In genomic region chr17:62734067-62734466, GRCm38 (mm10) we compare ENCODE assay signal across 23 mouse cellular contexts.
DNase-seq lines count a peak whose midpoint lies in the region; ATAC-seq and TF ChIP-seq lines count a peak whose summit lies in the region.
"Had no signal": no experiment of that assay in that cellular context is flagged by ENCODE, and none has a peak within 500 bp of the region (broad histone marks: within the 10 kb centered on the region; RNA-seq: fewer than 3 reads in every experiment).

No protein-coding gene starts in this region.

- peaks cover 44% of the 10 kb centered on the region for H3K4me1 ChIP-seq in heart, embryonic 10.5 days
- H3K4me1 ChIP-seq in midbrain, embryonic 11.5 days (ENCODE audit: control insufficient read depth, insufficient read depth, low read length), result peaks cover 35% of the 10 kb centered on the region
- H3K4me1 ChIP-seq in midbrain, postnatal 0 days (ENCODE audit: insufficient read depth, low read length), result peaks cover 8% of the 10 kb centered on the region; the same call in 1 of the 2 replicates
- H3K4me1 ChIP-seq in hindbrain, embryonic 12.5 days, result peaks cover 42% of the 10 kb centered on the region
- H3K4me1 ChIP-seq: liver, embryonic 12.5 days had no signal

- H3K4me3 ChIP-seq in heart, embryonic 10.5 days, result no peak overlapping the region
- H3K4me3 ChIP-seq in midbrain, embryonic 11.5 days (ENCODE audit: low read depth, low read length), result no peak overlapping the region
- no peak overlapping the region for H3K4me3 ChIP-seq in midbrain, postnatal 0 days (ENCODE audit: low read depth, low read length)
- H3K4me3 ChIP-seq in hindbrain, embryonic 12.5 days, result no peak overlapping the region
- no peak overlapping the region for H3K4me3 ChIP-seq in layer of hippocampus, adult 2 months
- H3K4me3 ChIP-seq: hindbrain, embryonic 15.5 days; limb, embryonic 13.5 days; liver, embryonic 12.5 days had no signal

- H3K4me2 ChIP-seq in midbrain, embryonic 11.5 days, result no peak overlapping the region
- H3K4me2 ChIP-seq in midbrain, postnatal 0 days (ENCODE audit: low read depth, low read length, poor library complexity, severe bottlenecking), result no peak overlapping the region
- no peak overlapping the region for H3K4me2 ChIP-seq in hindbrain, embryonic 12.5 days (replicated peaks)
- H3K4me2 ChIP-seq: liver, embryonic 12.5 days had no signal

- peak overlapping the region; percentile 29; the same call in 1 of the 2 replicates for H3K27ac ChIP-seq in heart, embryonic 10.5 days
- no peak overlapping the region for H3K27ac ChIP-seq in midbrain, embryonic 11.5 days (ENCODE audit: low read depth, low read length)
- no peak overlapping the region for H3K27ac ChIP-seq in midbrain, postnatal 0 days (ENCODE audit: low read depth, low read length)
- no peak overlapping the region for H3K27ac ChIP-seq in hindbrain, embryonic 12.5 days
- H3K27ac ChIP-seq in layer of hippocampus, adult 2 months, result no peak overlapping the region
- H3K27ac ChIP-seq: forebrain, embryonic 10.5 days; hindbrain, embryonic 15.5 days; limb, embryonic 13.5 days; liver, embryonic 12.5 days had no signal

- no peaks in the 10 kb centered on the region for H3K27me3 ChIP-seq in heart, embryonic 10.5 days (ENCODE audit: insufficient read depth, poor library complexity, severe bottlenecking)
- no peaks in the 10 kb centered on the region; the same call in 1 of the 2 replicates for H3K27me3 ChIP-seq in midbrain, embryonic 11.5 days (ENCODE audit: control insufficient read depth, insufficient read depth, low read length)
- H3K27me3 ChIP-seq in midbrain, postnatal 0 days (ENCODE audit: insufficient read depth, low read length), result no peaks in the 10 kb centered on the region
- H3K27me3 ChIP-seq in hindbrain, embryonic 12.5 days, result no peaks in the 10 kb centered on the region
- H3K27me3 ChIP-seq: CH12.LX; hindbrain, embryonic 15.5 days; limb, embryonic 13.5 days; liver, embryonic 12.5 days had no signal

- H3K9me3 ChIP-seq in heart, embryonic 10.5 days, result no peaks in the 10 kb centered on the region
- H3K9me3 ChIP-seq in midbrain, embryonic 11.5 days (ENCODE audit: control insufficient read depth, low read length), result no peaks in the 10 kb centered on the region
- H3K9me3 ChIP-seq in midbrain, postnatal 0 days (ENCODE audit: low read length), result no peaks in the 10 kb centered on the region
- no peaks in the 10 kb centered on the region for H3K9me3 ChIP-seq in hindbrain, embryonic 12.5 days (replicated peaks)
- H3K9me3 ChIP-seq: forebrain, embryonic 10.5 days; hindbrain, embryonic 15.5 days; liver, embryonic 12.5 days had no signal

- intact Hi-C loops in heart, postnatal 14 days (cut with DNase I), result no loop called here

- 0 out of 2 replicates have a peak, but pooled peaks have one; percentile 30 for ATAC-seq in midbrain, embryonic 11.5 days (ENCODE audit: low FRiP score)
- ATAC-seq in midbrain, postnatal 0 days (ENCODE audit: low FRiP score), result no peak
- ATAC-seq in hindbrain, embryonic 12.5 days (ENCODE audit: low FRiP score), result peak; percentile 76
- ATAC-seq: intestine, embryonic 16.5 days; liver, embryonic 12.5 days; lung, postnatal 0 days had no signal

- no peak for TF ChIP-seq CTCF in midbrain, postnatal 0 days (IDR thresholded peaks at IDR 0.05)
- no peak for TF ChIP-seq CTCF in layer of hippocampus, adult 2 months (conservative IDR thresholded peaks at IDR 0.05)

- H3K9ac ChIP-seq in midbrain, embryonic 11.5 days (ENCODE audit: low read length), result no peak overlapping the region
- H3K9ac ChIP-seq in midbrain, postnatal 0 days (replicated peaks; ENCODE audit: low read length, poor library complexity, severe bottlenecking), result no peak overlapping the region
- H3K9ac ChIP-seq in hindbrain, embryonic 12.5 days, result no peak overlapping the region
- H3K9ac ChIP-seq: hindbrain, embryonic 15.5 days; limb, embryonic 13.5 days; liver, embryonic 12.5 days had no signal

- no peaks in the 10 kb centered on the region for H3K36me3 ChIP-seq in heart, embryonic 10.5 days
- no peaks in the 10 kb centered on the region for H3K36me3 ChIP-seq in midbrain, embryonic 11.5 days (ENCODE audit: control insufficient read depth, insufficient read depth, low read length)
- no peaks in the 10 kb centered on the region for H3K36me3 ChIP-seq in midbrain, postnatal 0 days (ENCODE audit: insufficient read depth, low read length)
- H3K36me3 ChIP-seq in hindbrain, embryonic 12.5 days, result no peaks in the 10 kb centered on the region
- H3K36me3 ChIP-seq: forebrain, embryonic 10.5 days; G1E; hindbrain, embryonic 15.5 days; liver, embryonic 12.5 days had no signal

- 58% methylated on average over 4 of the region's 4 CpGs for WGBS in heart, embryonic 10.5 days
- 30% methylated on average over 4 of the region's 4 CpGs for WGBS in midbrain, embryonic 11.5 days
- 40% methylated on average over 4 of the region's 4 CpGs for WGBS in midbrain, postnatal 0 days
- 39% methylated on average over 4 of the region's 4 CpGs for WGBS in hindbrain, embryonic 12.5 days

- DNase-seq in heart, embryonic 10.5 days (ENCODE audit: low spot score), result no peak
- DNase-seq in heart, postnatal 14 days, result no peak
- no peak for DNase-seq in midbrain, embryonic 11.5 days (ENCODE audit: low spot score, missing footprints)
- no peak for DNase-seq in midbrain, postnatal 0 days (ENCODE audit: low spot score)
- DNase-seq in retina, embryonic 14.5 days (ENCODE audit: low spot score), result peak; percentile 31
- no peak for DNase-seq in layer of hippocampus, adult 2 months (ENCODE audit: low spot score in 2 of 2)
- DNase-seq: cerebellum, adult 18-20 months; cerebellum, postnatal 14 days; gastrocnemius, postnatal 10 days; kidney, postnatal 25 days; layer of hippocampus, adult 9-11 months; right cerebral cortex, postnatal 25 days; spleen, adult 18-20 months; thymus, postnatal 14 days had no signal
